Mouse (Mus musculus): ENCODE results near the gene Alyref. TPM values are rescaled to one million over a fixed set of nuclear protein-coding genes. Genes with fewer than 3 reads are reported as not detected.

Alyref gene
- total and polyA plus RNA-seq, 3 experiments = 600 to 1,072 TPM; not detected in 1

GRCm38 (mm10) chr11:120576365-120576981 is 21.7 kb downstream of the Alyref start:
- Histone ChIP-seq H3K9me3 (replicated peaks; ENCODE audit: insufficient read depth, low read length) (no peaks in the 10 kb centered on the region), H3K9ac (ENCODE audit: control insufficient read depth, low read depth, low read length, poor library complexity, severe bottlenecking) (no peak overlapping the region), H3K4me3 (ENCODE audit: control insufficient read depth in 1 of 2, insufficient read depth in 1 of 2, low read depth in 2 of 2, low read length in 2 of 2) (no peak overlapping the region), H3K27me3 (ENCODE audit: control insufficient read depth in 1 of 2, insufficient read depth in 2 of 2, low read length in 2 of 2) (no peaks in the 10 kb centered on the region), H3K79me2 (ENCODE audit: control insufficient read depth, insufficient read depth, low read length, poor library complexity) (peaks cover 54% of the 10 kb centered on the region), H3K36me3 (ENCODE audit: control insufficient read depth in 1 of 2, insufficient read depth in 2 of 2, low read length in 2 of 2) (peaks cover 4 to 22% of the 10 kb centered on the region in 2 experiments; a peak in 3 of 4 replicates), H3K27ac (ENCODE audit: control insufficient read depth, low read depth, low read length) (no peak overlapping the region), H3K4me1 (ENCODE audit: control insufficient read depth in 1 of 2, insufficient read depth in 2 of 2, low read length in 2 of 2) (peaks cover 8 to 18% of the 10 kb centered on the region in 2 experiments)
- DNase-seq (ENCODE audit: low read depth, low spot score) = peak; percentile 44
- TF ChIP-seq POLR2A (IDR thresholded peaks at IDR 0.05; ENCODE audit: control insufficient read depth in 1 of 2, insufficient read depth in 1 of 2, low read depth in 1 of 2, low read length in 2 of 2, poor library complexity in 1 of 2) (peak in 1 of 2 experiments; percentile 54; a peak in 2 of 4 replicates), RCOR1 (IDR thresholded peaks at IDR 0.05; ENCODE audit: low read depth, low read length) (no peak), E2F4 (IDR thresholded peaks at IDR 0.05; ENCODE audit: borderline replicate concordance, low read depth, low read length) (no peak), MYB (IDR thresholded peaks at IDR 0.05; ENCODE audit: low read depth, low read length) (no peak), POLR2AphosphoS2 (IDR thresholded peaks at IDR 0.05; ENCODE audit: low read length) (peak; percentile 16), JUND (IDR thresholded peaks at IDR 0.05; ENCODE audit: low read depth, low read length) (no peak), EP300 (IDR thresholded peaks at IDR 0.05; ENCODE audit: low read depth in 1 of 2, low read length in 2 of 2) (no peak)

GRCm38 (mm10) chr11:120575940-120576339 is 22.2 kb downstream of the Alyref start:
- TF ChIP-seq JUND (IDR thresholded peaks at IDR 0.05; ENCODE audit: low read depth, low read length) (no peak), POLR2A (IDR thresholded peaks at IDR 0.05; ENCODE audit: control insufficient read depth in 1 of 2, insufficient read depth in 1 of 2, low read depth in 1 of 2, low read length in 2 of 2, poor library complexity in 1 of 2) (no peak), USF2 (IDR thresholded peaks at IDR 0.05; ENCODE audit: borderline replicate concordance in 1 of 2, insufficient read depth in 1 of 2, low read depth in 1 of 2, low read length in 2 of 2) (no peak), POLR2AphosphoS2 (IDR thresholded peaks at IDR 0.05; ENCODE audit: low read length) (no peak; the same call in 1 of the 2 replicates), ZKSCAN1 (IDR thresholded peaks at IDR 0.05; ENCODE audit: low read depth, low read length) (no peak), CHD2 (IDR thresholded peaks at IDR 0.05; ENCODE audit: low read length) (no peak), MEF2A (IDR thresholded peaks at IDR 0.05; ENCODE audit: extremely low read depth, insufficient replicate concordance, low read depth, low read length, poor library complexity, severe bottlenecking) (no peak), CHD1 (IDR thresholded peaks at IDR 0.05; ENCODE audit: low read depth, low read length) (no peak), ZNF384 (IDR thresholded peaks at IDR 0.05; ENCODE audit: low read depth, low read length) (no peak), MYC (IDR thresholded peaks at IDR 0.05; ENCODE audit: low read depth, low read length) (no peak), HCFC1 (IDR thresholded peaks at IDR 0.05; ENCODE audit: low read depth, low read length) (no peak), MAX (IDR thresholded peaks at IDR 0.05; ENCODE audit: low read length) (no peak), UBTF (IDR thresholded peaks at IDR 0.05; ENCODE audit: borderline replicate concordance, insufficient read depth, low read depth, low read length) (no peak), CTCF (IDR thresholded peaks at IDR 0.05 in 2 of 3, conservative IDR thresholded peaks at IDR 0.05 in 1 of 3; ENCODE audit: control insufficient read depth in 1 of 3, insufficient read depth in 1 of 3, low read depth in 2 of 3, low read length in 3 of 3, poor library complexity in 1 of 3, severe bottlenecking in 1 of 3) (no peak)
- Histone ChIP-seq H3K4me3 (ENCODE audit: control insufficient read depth in 1 of 2, insufficient read depth in 1 of 2, low read depth in 2 of 2, low read length in 2 of 2) (no peak overlapping the region), H3K4me1 (ENCODE audit: control insufficient read depth in 1 of 2, insufficient read depth in 2 of 2, low read length in 2 of 2) (peaks cover 8 to 23% of the 10 kb centered on the region in 2 experiments), H3K9me3 (replicated peaks; ENCODE audit: insufficient read depth, low read length) (no peaks in the 10 kb centered on the region), H3K36me3 (ENCODE audit: control insufficient read depth in 1 of 2, insufficient read depth in 2 of 2, low read length in 2 of 2) (peaks cover 4 to 27% of the 10 kb centered on the region in 2 experiments), H3K79me2 (ENCODE audit: control insufficient read depth, insufficient read depth, low read length, poor library complexity) (peaks cover 54% of the 10 kb centered on the region), H3K9ac (ENCODE audit: control insufficient read depth, low read depth, low read length, poor library complexity, severe bottlenecking) (no peak overlapping the region), H3K27ac (ENCODE audit: control insufficient read depth, low read depth, low read length) (no peak overlapping the region), H3K27me3 (ENCODE audit: control insufficient read depth in 1 of 2, insufficient read depth in 2 of 2, low read length in 2 of 2) (no peaks in the 10 kb centered on the region)
- DNase-seq (ENCODE audit: low read depth, low spot score) = peak; percentile 50

All from MEL (cell line).